Mouse (Mus musculus) megakaryocyte, adult 5-6 weeks (primary cell): ENCODE results near the gene Obp2b. TPM values are rescaled to one million over a fixed set of nuclear protein-coding genes. Genes with fewer than 3 reads are reported as not detected.
"Not testable (repeated sequence)": the region's sequence is repeated elsewhere in the genome, so short reads cannot be mapped to it uniquely, and the experiment has no call there.

Experiments used
- ATAC-seq: 2 replicates; pipeline ENCODE4 v1.8.0; 2016; ENCODE audit warnings: mild to moderate bottlenecking, inconsistent platforms; ENCODE audit not compliant: poor library complexity, severe bottlenecking
- total RNA-seq, 2 experiments: library from RNA; stranded (forward) in 1 of 2; stranded (reverse) in 1 of 2; fragments of 153-499, 151-499 nt in 1 of 2; fragments of 221-1000, 200-1000 nt in 1 of 2; gene quantifications; 2 replicates each; pipeline versions ENCODE4 v1.2.3 to v1.2.4; 2015 to 2017

Gene Obp2b
- total RNA-seq (2015) (not detected in 2 replicates), total RNA-seq (2017) (not detected in 2 replicates)

- ATAC-seq = not testable (repeated sequence)
These were observed at the start of gene Obp2b for GRCm38 (mm10) chr2:25736709-25737108. Gene Obp2b (plus strand): TSS chr2:25737009.

GRCm38 (mm10) chr2:25694605-25695004 lies 42.2 kb upstream of the Obp2b start:
- ATAC-seq = peak; percentile 51; the same call in 1 of the 2 replicates

DNA sequence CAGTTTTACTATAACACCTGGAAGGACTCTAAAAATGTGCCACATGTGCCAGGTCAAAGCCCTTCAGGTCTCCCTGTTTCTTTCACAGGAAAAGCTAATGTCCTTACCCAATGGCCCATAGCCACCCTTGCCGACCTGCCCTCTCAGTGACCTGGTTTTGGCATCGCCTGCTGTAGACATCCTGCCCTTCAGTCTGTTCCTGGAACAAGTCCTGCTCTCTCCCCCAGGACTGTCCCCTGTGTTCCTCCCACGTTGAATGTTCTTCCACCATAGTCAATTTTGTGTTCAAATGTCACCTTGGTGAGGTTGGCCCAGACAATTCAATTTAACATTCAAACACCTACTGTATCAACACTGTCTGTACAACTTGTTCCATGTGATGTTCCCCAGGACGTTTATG lies 39.9 kb upstream of the Obp2b start:
- no peak for ATAC-seq

DNA sequence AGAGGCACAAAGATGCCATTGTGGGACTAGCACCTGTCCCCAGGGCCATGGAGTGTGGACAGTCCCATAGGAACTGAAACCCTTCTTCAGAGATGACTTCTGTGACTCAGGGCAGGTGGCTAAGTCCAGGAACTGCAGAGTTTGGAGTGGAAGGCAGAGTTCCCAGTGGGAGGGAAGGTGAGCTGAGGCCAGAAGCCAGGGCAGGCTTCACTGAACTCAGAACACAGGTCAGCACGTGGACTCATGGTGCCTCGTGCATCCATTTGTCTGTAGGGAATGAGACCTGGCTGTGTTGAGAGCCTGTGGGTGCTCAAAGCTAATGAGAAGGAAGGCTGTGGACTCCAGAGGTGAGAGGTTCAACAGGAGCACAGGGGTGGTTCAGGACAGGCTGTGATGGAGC lies 38.1 kb upstream of the Obp2b start:
- no peak for ATAC-seq

- ATAC-seq = not testable (repeated sequence)
These were observed 37.1 kb upstream of the Obp2b start, which contains the start of gene Obp2a for GRCm38 (mm10) chr2:25699743-25700142. Gene Obp2a (plus strand): TSS chr2:25700043.

- ATAC-seq = no peak
These were observed 35.8 kb upstream of the Obp2b start for GRCm38 (mm10) chr2:25701001-25701400.

GRCm38 (mm10) chr2:25703706-25704105 lies 33.1 kb upstream of the Obp2b start:
- no peak for ATAC-seq

DNA sequence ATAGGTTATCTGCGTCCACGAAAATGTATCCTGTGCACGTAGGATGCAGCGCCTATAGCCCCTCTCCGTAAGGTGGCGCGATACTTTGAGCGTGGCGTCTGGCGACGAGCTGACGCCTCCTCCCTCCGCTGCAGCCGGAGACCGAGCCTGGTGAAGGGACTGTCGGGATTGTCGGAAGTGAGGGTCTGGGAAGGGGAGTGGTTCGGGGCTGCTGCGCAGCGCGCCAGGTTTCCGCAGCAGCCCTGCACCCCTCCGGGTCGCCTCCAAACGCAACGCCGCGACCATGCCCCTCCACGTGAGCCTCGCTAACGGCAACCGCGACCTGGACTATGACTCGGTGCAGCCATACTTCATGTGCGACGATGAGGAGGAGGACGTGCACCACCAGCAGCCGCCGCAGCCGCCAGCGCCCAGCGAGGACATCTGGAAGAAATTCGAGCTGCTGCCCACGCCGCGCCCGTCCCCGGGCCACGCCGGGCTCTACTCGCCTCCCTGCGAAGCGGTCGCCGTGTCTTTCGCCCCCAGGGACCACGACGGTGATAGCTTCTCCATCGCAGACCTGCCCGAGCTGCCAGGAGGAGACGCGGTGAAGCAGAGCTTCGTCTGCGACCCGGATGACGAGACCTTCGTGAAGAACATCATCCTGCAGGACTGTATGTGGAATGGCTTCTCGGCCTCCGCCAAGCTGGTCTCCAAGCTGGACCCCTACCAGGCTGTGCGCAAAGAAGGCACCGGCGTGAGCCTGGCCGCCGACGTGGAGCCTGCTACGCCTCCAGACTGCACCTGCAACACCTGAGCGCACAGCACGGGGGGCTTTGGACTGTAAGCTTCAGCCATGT lies 29.9 kb upstream of the Obp2b start, which contains the start of gene Bmyc:
Gene Bmyc (plus strand): TSS at position 97 of the 839 bp plus-strand sequence.
- ATAC-seq = peak; percentile 84

DNA sequence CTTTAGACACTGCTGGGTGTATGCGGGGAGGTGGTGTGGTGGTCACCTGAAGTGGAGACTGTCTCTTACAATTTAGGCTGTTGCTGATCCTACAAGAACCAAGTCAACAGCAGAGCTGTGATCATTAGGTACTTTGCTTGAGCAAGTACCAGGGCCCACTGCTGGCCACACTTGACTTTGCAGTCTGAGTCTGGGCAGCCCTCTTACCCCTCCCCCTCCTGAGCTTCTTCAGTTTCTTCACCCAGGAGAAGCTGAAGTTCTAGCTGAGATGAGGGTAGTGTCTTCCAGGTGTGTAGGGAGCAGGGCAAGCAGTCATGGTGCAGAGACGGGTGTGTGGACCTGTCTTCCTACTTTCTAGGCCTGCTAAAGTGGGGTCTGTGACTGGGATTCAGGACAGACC lies 28.7 kb upstream of the Obp2b start:
- ATAC-seq = no peak

DNA sequence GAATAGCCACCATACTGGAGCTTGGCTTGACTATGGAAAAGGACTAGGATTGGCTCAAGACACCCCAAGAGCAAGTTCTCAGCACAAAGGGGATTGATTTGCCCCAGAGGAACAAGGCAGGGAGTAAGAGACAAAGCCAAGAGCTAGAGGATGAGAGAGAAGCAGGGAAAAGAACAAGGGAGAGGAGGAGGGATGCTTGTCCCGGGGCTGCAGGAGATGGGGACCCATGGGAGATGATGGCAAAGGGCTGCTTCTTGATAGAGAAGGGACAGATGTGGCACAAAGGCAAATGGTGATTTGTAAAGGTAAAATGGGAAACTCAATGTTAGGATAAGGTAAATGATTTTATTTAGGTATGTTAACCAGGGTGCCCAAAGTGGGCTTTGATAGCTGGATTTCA lies 27.8 kb upstream of the Obp2b start:
- not testable (repeated sequence) for ATAC-seq

DNA sequence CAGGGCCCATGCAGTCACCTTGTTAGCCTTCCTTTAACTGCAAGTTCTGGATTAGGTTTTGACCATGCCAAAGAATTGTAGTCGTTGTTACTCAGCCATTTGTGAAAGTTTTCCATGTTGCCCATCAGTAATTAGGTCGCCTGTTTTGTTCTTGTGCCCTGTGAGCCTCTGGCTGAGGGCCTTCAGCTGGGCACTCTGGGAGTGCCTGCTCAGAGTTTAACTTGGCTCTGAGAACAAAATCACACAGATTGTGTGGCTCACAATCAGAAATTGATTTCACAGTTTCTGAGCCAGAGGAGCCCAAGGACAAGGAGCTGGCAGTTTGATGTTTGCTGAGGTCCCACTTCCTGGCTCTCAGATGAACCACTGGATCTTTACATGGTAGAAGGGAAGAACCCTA lies 27.0 kb upstream of the Obp2b start:
- ATAC-seq = not testable (repeated sequence)

DNA sequence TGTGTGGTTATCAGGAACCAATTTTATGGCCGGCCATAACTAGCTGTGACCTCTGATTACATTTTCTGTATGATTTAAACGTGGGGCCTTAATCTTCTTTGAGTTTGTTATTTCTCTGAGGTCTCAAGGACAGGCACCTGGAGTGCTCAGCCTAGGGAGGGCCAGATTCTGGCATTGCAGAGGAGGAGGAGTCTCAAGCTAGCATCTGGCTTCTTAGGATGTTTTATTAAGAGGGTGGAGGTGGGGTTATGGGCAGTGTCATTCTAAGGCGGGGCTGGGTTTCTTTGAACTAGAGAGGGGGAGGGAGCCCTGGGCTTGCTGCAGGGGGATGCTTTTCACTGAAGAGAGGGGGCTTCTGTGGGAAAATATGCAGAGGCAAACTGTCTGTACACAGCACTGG lies 25.2 kb upstream of the Obp2b start:
- ATAC-seq = not testable (repeated sequence)

GRCm38 (mm10) chr2:25717222-25717621 lies 19.6 kb upstream of the Obp2b start:
- ATAC-seq = no peak

- no peak for ATAC-seq
These were observed 3.4 kb upstream of the Obp2b start for GRCm38 (mm10) chr2:25733199-25733930.

- ATAC-seq = no peak
These were observed 4.9 kb downstream of the Obp2b start for GRCm38 (mm10) chr2:25741671-25742070.

DNA sequence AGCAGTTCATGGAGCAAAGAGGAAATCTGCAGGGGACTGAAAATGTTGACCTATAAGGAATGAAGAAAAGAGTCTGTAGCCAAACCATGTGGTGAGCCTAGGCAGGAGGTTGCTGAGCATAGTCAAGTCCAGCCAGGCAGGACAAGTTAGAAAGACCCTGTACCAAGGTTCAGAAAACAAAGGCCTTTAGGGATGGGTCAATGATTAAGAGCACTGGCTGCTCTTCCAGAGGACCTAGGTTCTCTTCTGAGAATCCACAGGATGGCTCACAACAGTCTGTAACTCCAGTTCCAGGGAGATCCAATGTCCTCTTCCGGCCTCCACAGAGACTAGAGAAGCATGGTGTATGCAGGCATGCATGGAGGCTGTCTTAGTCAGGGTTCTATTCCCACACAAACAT lies 17.4 kb downstream of the Obp2b start:
- no peak for ATAC-seq

GRCm38 (mm10) chr2:25758064-25758625 lies 21.3 kb downstream of the Obp2b start:
- ATAC-seq = no peak

- ATAC-seq = no peak
These were observed 28.5 kb downstream of the Obp2b start, which contains the start of gene Lcn3 for GRCm38 (mm10) chr2:25765269-25765668. Gene Lcn3 (plus strand): TSS chr2:25765569.

GRCm38 (mm10) chr2:25767764-25768163 lies 31.0 kb downstream of the Obp2b start:
- no peak for ATAC-seq

GRCm38 (mm10) chr2:25773507-25773906 lies 36.7 kb downstream of the Obp2b start:
- ATAC-seq = no peak

- no peak for ATAC-seq
These were observed 37.8 kb downstream of the Obp2b start for GRCm38 (mm10) chr2:25774640-25775039.
